Mouse (Mus musculus) heart, postnatal 4 days (tissue): Measurements from ENCODE around the gene Ugt1a9. TPM values are rescaled to one million over a fixed set of nuclear protein-coding genes. Genes with fewer than 3 reads are reported as not detected.
A peak's percentile ranks its signal among the peaks of the same experiment; 100 is the strongest.
"Not testable (repeated sequence)": the region's sequence is repeated elsewhere in the genome, so short reads cannot be mapped to it uniquely, and the experiment has no call there.

Experiments
- DNase-seq: peaks from one replicate; pipeline ENCODE4 v3.0.0; 2021
- total RNA-seq, 2 experiments: library from RNA; stranded (reverse); gene quantifications; 2 replicates each; pipeline ENCODE4 v1.2.3; 2021

The Ugt1a9 gene
- total RNA-seq, result not detected

- DNase-seq, result no peak
These were observed at the start of gene Ugt1a9 for GRCm38 (mm10) chr1:88070495-88070894. Ugt1a9 (plus strand) TSS chr1:88070800.

GRCm38 (mm10) chr1:88025244-88025643 lies 45.4 kb upstream of the Ugt1a9 start:
- not testable (repeated sequence) for DNase-seq

GRCm38 (mm10) chr1:88043044-88043443 lies 27.6 kb upstream of the Ugt1a9 start:
- not testable (repeated sequence) for DNase-seq

GRCm38 (mm10) chr1:88044832-88045437 lies 25.7 kb upstream of the Ugt1a9 start:
- DNase-seq, result not testable (repeated sequence)

- DNase-seq, result not testable (repeated sequence)
These were observed 23.2 kb upstream of the Ugt1a9 start for GRCm38 (mm10) chr1:88047408-88047807.

GRCm38 (mm10) chr1:88055088-88055487 lies 15.5 kb upstream of the Ugt1a9 start, which contains the start of gene Ugt1a10:
Ugt1a10 (plus strand) TSS chr1:88055388.
- no peak for DNase-seq

- DNase-seq, result not testable (repeated sequence)
These were observed 4.0 kb upstream of the Ugt1a9 start for GRCm38 (mm10) chr1:88066472-88067102.

GRCm38 (mm10) chr1:88070902-88071301 lies 302 bp downstream of the Ugt1a9 start:
- DNase-seq, result no peak

- DNase-seq, result no peak
These were observed 3.9 kb downstream of the Ugt1a9 start for GRCm38 (mm10) chr1:88074471-88074870.

- DNase-seq, result no peak
These were observed 6.5 kb downstream of the Ugt1a9 start for GRCm38 (mm10) chr1:88077128-88077527.

- no peak for DNase-seq
These were observed 11.1 kb downstream of the Ugt1a9 start for GRCm38 (mm10) chr1:88081670-88082069.

GRCm38 (mm10) chr1:88086125-88086524 lies 15.5 kb downstream of the Ugt1a9 start:
- no peak for DNase-seq

- DNase-seq, result no peak
These were observed 16.9 kb downstream of the Ugt1a9 start, which contains the start of gene Ugt1a8 for GRCm38 (mm10) chr1:88087513-88087912. Ugt1a8 (plus strand) TSS chr1:88087813.

- DNase-seq, result no peak
These were observed 21.7 kb downstream of the Ugt1a9 start for GRCm38 (mm10) chr1:88092341-88092740.

- DNase-seq, result not testable (repeated sequence)
These were observed 23.7 kb downstream of the Ugt1a9 start for GRCm38 (mm10) chr1:88094270-88094676.

- DNase-seq, result peak; percentile 22
These were observed 24.4 kb downstream of the Ugt1a9 start, which contains the start of gene Ugt1a7c for GRCm38 (mm10) chr1:88094941-88095492. Ugt1a7c (plus strand) TSS chr1:88095062.

- DNase-seq, result not testable (repeated sequence)
These were observed 27.9 kb downstream of the Ugt1a9 start for GRCm38 (mm10) chr1:88098546-88098945.

GRCm38 (mm10) chr1:88099691-88100090 lies 29.1 kb downstream of the Ugt1a9 start:
- DNase-seq, result not testable (repeated sequence)

GRCm38 (mm10) chr1:88103019-88103418 lies 32.4 kb downstream of the Ugt1a9 start, which contains the start of gene Ugt1a6b:
Ugt1a6b (plus strand) TSS chr1:88103252.
- not testable (repeated sequence) for DNase-seq

GRCm38 (mm10) chr1:88103697-88104468 lies 33.3 kb downstream of the Ugt1a9 start:
- DNase-seq, result not testable (repeated sequence)

GRCm38 (mm10) chr1:88104667-88105430 lies 34.2 kb downstream of the Ugt1a9 start:
- no peak for DNase-seq

GRCm38 (mm10) chr1:88105656-88106055 lies 35.1 kb downstream of the Ugt1a9 start:
- no peak for DNase-seq
